ENCODE assay signal across 26 mouse cellular contexts in genomic region chr9:94947246-94947645, GRCm38 (mm10).
"Had no signal": no experiment of that assay in that cellular context is flagged by ENCODE, and none has a peak within 500 bp of the region (broad histone marks: within the 10 kb centered on the region; RNA-seq: fewer than 3 reads in every experiment).

No protein-coding gene starts in this region.

- DNase-seq: gastrocnemius, postnatal 10 days; gastrocnemius, postnatal 25 days; heart, adult 11 months; heart, adult 2 months; heart, postnatal 14 days; heart, postnatal 36 days; kidney, adult 11 months; kidney, adult 2 months; kidney, adult 9 months; kidney, postnatal 14 days; kidney, postnatal 36 days; layer of hippocampus, adult 9-11 months; layer of hippocampus, postnatal 36 days; left cerebral cortex, postnatal 4 days had no signal

- H3K27ac ChIP-seq: heart, adult 2 months; heart, embryonic 13.5 days; heart, embryonic 15.5 days; hindbrain, embryonic 13.5 days; hindbrain, embryonic 15.5 days; hindbrain, postnatal 0 days; kidney, embryonic 15.5 days; kidney, postnatal 0 days; limb, embryonic 13.5 days; limb, embryonic 15.5 days; liver, embryonic 12.5 days had no signal

- H3K4me3 ChIP-seq: heart, adult 2 months; heart, embryonic 13.5 days; heart, embryonic 15.5 days; hindbrain, embryonic 13.5 days; hindbrain, embryonic 15.5 days; kidney, embryonic 15.5 days; limb, embryonic 13.5 days; limb, embryonic 15.5 days; liver, embryonic 12.5 days had no signal

- H3K4me2 ChIP-seq: heart, embryonic 11.5 days; heart, embryonic 13.5 days; heart, embryonic 15.5 days; hindbrain, embryonic 13.5 days; hindbrain, embryonic 15.5 days; kidney, embryonic 15.5 days; limb, embryonic 13.5 days; limb, embryonic 15.5 days; liver, embryonic 12.5 days had no signal

- H3K9me3 ChIP-seq: heart, embryonic 13.5 days; heart, embryonic 15.5 days; hindbrain, embryonic 13.5 days; hindbrain, embryonic 15.5 days; kidney, embryonic 15.5 days; limb, embryonic 15.5 days; liver, embryonic 12.5 days had no signal

- H3K27me3 ChIP-seq: heart, embryonic 13.5 days; heart, embryonic 15.5 days; hindbrain, embryonic 13.5 days; hindbrain, embryonic 15.5 days; kidney, embryonic 15.5 days; limb, embryonic 13.5 days; limb, embryonic 15.5 days; liver, embryonic 12.5 days had no signal

- H3K4me1 ChIP-seq: heart, embryonic 13.5 days; heart, embryonic 15.5 days; hindbrain, embryonic 13.5 days; hindbrain, embryonic 15.5 days; kidney, embryonic 15.5 days; limb, embryonic 13.5 days; limb, embryonic 15.5 days; liver, embryonic 12.5 days had no signal

- ATAC-seq: hindbrain, postnatal 0 days; intestine, embryonic 16.5 days; liver, embryonic 12.5 days had no signal

- H3K36me3 ChIP-seq: heart, embryonic 13.5 days; heart, embryonic 15.5 days; hindbrain, embryonic 13.5 days; hindbrain, embryonic 15.5 days; kidney, embryonic 15.5 days; limb, embryonic 15.5 days; liver, embryonic 12.5 days had no signal

- H3K9ac ChIP-seq: heart, embryonic 13.5 days; heart, embryonic 15.5 days; hindbrain, embryonic 13.5 days; hindbrain, embryonic 15.5 days; kidney, embryonic 15.5 days; limb, embryonic 13.5 days; limb, embryonic 15.5 days; liver, embryonic 12.5 days had no signal
